Mouse (Mus musculus) gastrocnemius, adult 2 months (tissue): ENCODE results near the gene Ddah2. TPM values are rescaled to one million over a fixed set of nuclear protein-coding genes. Genes with fewer than 3 reads are reported as not detected.

Experiments used
- DNase-seq: peaks from one replicate; pipeline ENCODE4 v3.0.0; 2022
- H3K27ac ChIP-seq: fragments of 200-600 bp; 2 replicates; pipeline ENCODE4 v1.8.1; 2022; ENCODE audit warnings: mild to moderate bottlenecking
- H3K4me3 ChIP-seq: fragments of 200-600 bp; 2 replicates; pipeline ENCODE4 v1.8.1; 2022; ENCODE audit warnings: mild to moderate bottlenecking, moderate library complexity
- CTCF ChIP-seq: fragments of 200-600 bp; IDR thresholded peaks from 2 replicates; pipeline ENCODE4 v1.8.1; 2022; ENCODE audit warnings: antibody characterized with exemption, mild to moderate bottlenecking, moderate library complexity
- intact Hi-C: fragments of 180-260 bp; cut with DNase I; formaldehyde crosslinking; loops from one replicate; pipeline ENCODE4 v1.15.1; 2025
- total RNA-seq, 2 experiments: library from RNA; stranded (reverse); gene quantifications; 2 replicates each; pipeline ENCODE4 v1.2.3; 2021

Gene Ddah2
- total RNA-seq, 2 experiments from 2014 or later = 6.9 to 9.3 TPM

DNA sequence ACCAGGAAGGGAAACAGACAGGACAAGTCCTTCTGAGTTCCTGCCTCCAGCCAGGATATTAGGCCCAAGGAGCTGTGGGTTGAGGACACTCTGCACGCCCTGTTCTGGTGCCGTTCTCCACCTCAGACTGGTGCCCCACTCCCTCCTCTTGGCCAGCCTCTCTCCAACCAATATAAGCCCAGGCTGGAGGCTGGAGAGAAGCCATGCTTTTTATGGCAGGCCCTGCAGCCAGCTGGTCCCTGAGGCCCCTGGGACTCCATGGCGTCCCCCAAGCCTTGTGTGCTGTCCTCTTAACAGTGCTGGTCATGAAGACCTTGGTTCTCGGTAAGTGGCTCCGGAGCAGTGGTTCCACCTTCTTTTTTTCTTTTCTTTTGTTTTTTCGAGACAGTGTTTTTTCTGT lies 49.3 kb downstream of the Ddah2 start, which contains the start of gene Ly6g5c:
Gene Ly6g5c, plus strand, starts transcription at position 183 of the 400 bp plus-strand sequence.
- Histone ChIP-seq H3K4me3 (no peak within 1 kb of the TSS), H3K27ac (no peak within 1 kb of the TSS)
- intact Hi-C loops = no loop called here
- DNase-seq = no peak
- no peak for TF ChIP-seq CTCF

Other genes starting within 250 kb of the Ddah2 start
- gene Stk19, start 222.1 kb upstream of the Ddah2 start, total RNA-seq = 1 to 10 TPM; 7.3 to 7.7 TPM
- 10 to 100 TPM in 1 of 2 experiments, 1 to 10 TPM in 1; 10.0 to 11.4 TPM for gene Dxo, start 222.0 kb upstream of the Ddah2 start, total RNA-seq
- 10 to 100 TPM; 19.0 to 24.6 TPM for gene Skiv2l, start 208.8 kb upstream of the Ddah2 start, total RNA-seq
- gene Nelfe, start 208.6 kb upstream of the Ddah2 start, total RNA-seq = 10 to 100 TPM in 1 of 2 experiments, 1 to 10 TPM in 1; 9.4 to 10.8 TPM
- gene Cfb, start 196.5 kb upstream of the Ddah2 start, total RNA-seq = 1 to 10 TPM; 1.9 to 2.0 TPM
- gene Zbtb12, start 179.6 kb upstream of the Ddah2 start, total RNA-seq = 1 to 10 TPM; 5.2 to 8.3 TPM
- gene Gm20547, start 177.0 kb upstream of the Ddah2 start, total RNA-seq = not detected
- gene C2, start 160.8 kb upstream of the Ddah2 start, total RNA-seq = 1 to 10 TPM; 1.3 to 3.4 TPM
- 10 to 100 TPM; 28.0 to 29.6 TPM for gene Ehmt2, start 160.6 kb upstream of the Ddah2 start, total RNA-seq
- not detected for gene Slc44a4, start 144.6 kb upstream of the Ddah2 start, total RNA-seq
- 10 to 100 TPM; 10.5 to 12.0 TPM for gene Neu1, start 127.8 kb upstream of the Ddah2 start, total RNA-seq
- gene Hspa1b, start 99.8 kb upstream of the Ddah2 start, total RNA-seq = 10 to 100 TPM in 1 of 2 experiments, 1 to 10 TPM in 1; 3.9 to 13.0 TPM
- not detected for gene Gm20481, start 89.1 kb upstream of the Ddah2 start, total RNA-seq
- 10 to 100 TPM in 1 of 2 experiments, 1 to 10 TPM in 1; 6.8 to 14.1 TPM for gene Hspa1a, start 86.9 kb upstream of the Ddah2 start, total RNA-seq
- gene Hspa1l, start 86.3 kb upstream of the Ddah2 start, total RNA-seq = 10 to 100 TPM; 14.9 to 31.2 TPM
- gene Lsm2, start 77.2 kb upstream of the Ddah2 start, total RNA-seq = 10 to 100 TPM; 15.2 to 17.0 TPM
- 10 to 100 TPM; 31.0 to 35.2 TPM for gene Vars, start 58.0 kb upstream of the Ddah2 start, total RNA-seq
- 10 to 100 TPM in 1 of 2 experiments, 1 to 10 TPM in 1; 7.8 to 14.4 TPM for gene Vwa7, start 42.5 kb upstream of the Ddah2 start, total RNA-seq
- gene Sapcd1, start 31.0 kb upstream of the Ddah2 start, total RNA-seq = not detected
- not detected for gene Msh5, start 12.3 kb upstream of the Ddah2 start, total RNA-seq
- 10 to 100 TPM in 1 of 2 experiments, 1 to 10 TPM in 1; 7.2 to 11.3 TPM for gene Clic1, start 9.1 kb upstream of the Ddah2 start, total RNA-seq
- not detected for gene Ly6g6c, start 6.4 kb downstream of the Ddah2 start, total RNA-seq
- not detected for gene Mpig6b, start 7.1 kb downstream of the Ddah2 start, total RNA-seq
- not detected for gene Ly6g6e, start 17.9 kb downstream of the Ddah2 start, total RNA-seq
- gene Ly6g6d, start 19.0 kb downstream of the Ddah2 start, total RNA-seq = 1 to 10 TPM in 1 of 2 experiments, under 1 TPM in 1; 0.50 to 1.9 TPM
- gene Ly6g6f, start 26.6 kb downstream of the Ddah2 start, total RNA-seq = not detected
- 10 to 100 TPM; 74.2 to 99.7 TPM for gene Abhd16a, start 30.2 kb downstream of the Ddah2 start, total RNA-seq
- gene Ly6g5c, start 49.2 kb downstream of the Ddah2 start, total RNA-seq = not detected
- under 1 TPM in 1 of 2 experiments, not detected in 1; 0.36 TPM for gene Ly6g5b, start 56.4 kb downstream of the Ddah2 start, total RNA-seq
- gene Gpank1, start 62.4 kb downstream of the Ddah2 start, total RNA-seq = 1 to 10 TPM; 8.5 to 8.7 TPM
- gene Csnk2b, start 63.0 kb downstream of the Ddah2 start, total RNA-seq = 100 to 1,000 TPM; 186 to 187 TPM
- gene D17H6S53E, start 67.3 kb downstream of the Ddah2 start, total RNA-seq = 10 to 100 TPM; 13.6 to 24.6 TPM
- not detected for gene Apom, start 73.0 kb downstream of the Ddah2 start, total RNA-seq
- 100 to 1,000 TPM; 233 to 244 TPM for gene Bag6, start 76.1 kb downstream of the Ddah2 start, total RNA-seq
- 100 to 1,000 TPM in 1 of 2 experiments, 10 to 100 TPM in 1; 98.7 to 120 TPM for gene Prrc2a, start 105.9 kb downstream of the Ddah2 start, total RNA-seq
- gene Aif1, start 117.0 kb downstream of the Ddah2 start, total RNA-seq = under 1 TPM in 1 of 2 experiments, not detected in 1; 0.75 TPM
- gene Lst1, start 129.4 kb downstream of the Ddah2 start, total RNA-seq = 1 to 10 TPM in 1 of 2 experiments, under 1 TPM in 1; 0.67 to 1.2 TPM
- gene Ltb, start 135.4 kb downstream of the Ddah2 start, total RNA-seq = not detected
- not detected for gene Tnf, start 143.0 kb downstream of the Ddah2 start, total RNA-seq
- under 1 TPM in 1 of 2 experiments, not detected in 1; 0.41 TPM for gene Lta, start 146.3 kb downstream of the Ddah2 start, total RNA-seq
- not detected for gene Gm16181, start 161.8 kb downstream of the Ddah2 start, total RNA-seq
- gene Atp6v1g2, start 174.6 kb downstream of the Ddah2 start, total RNA-seq = 1 to 10 TPM; 1.9 to 2.0 TPM
- 1 to 10 TPM; 7.0 to 7.8 TPM for gene Nfkbil1, start 176.8 kb downstream of the Ddah2 start, total RNA-seq
- gene Ddx39b, start 182.7 kb downstream of the Ddah2 start, total RNA-seq = 10 to 100 TPM; 83.8 to 94.7 TPM
- gene H2-D1, start 203.7 kb downstream of the Ddah2 start, total RNA-seq = 10 to 100 TPM; 30.4 to 38.5 TPM